Mouse (Mus musculus): ENCODE data around the gene Axdnd1.

DNA sequence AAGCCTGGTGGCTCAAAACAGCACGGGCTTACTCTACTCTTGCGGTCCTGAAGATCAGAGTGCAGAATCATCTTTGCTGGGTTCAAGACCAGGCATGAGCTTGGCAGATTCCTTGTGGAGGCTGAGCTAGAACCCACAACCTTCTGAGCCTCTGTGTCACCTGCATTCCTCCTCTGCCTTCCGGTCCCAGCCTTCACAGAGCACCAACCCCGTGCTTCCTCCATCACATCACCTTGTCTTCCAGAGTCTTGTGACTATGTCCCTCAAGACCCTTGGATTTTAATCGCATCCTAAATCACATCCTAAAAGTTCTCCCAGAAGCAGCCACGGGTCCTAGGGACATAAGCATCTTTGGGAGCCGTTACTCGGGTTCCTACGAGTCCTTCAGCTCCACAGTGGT lies 97.8 kb downstream of the Axdnd1 start:
- TF ChIP-seq HCFC1 (IDR thresholded peaks at IDR 0.05; ENCODE audit: borderline replicate concordance, insufficient read depth, low read length) (no peak), MAFK (IDR thresholded peaks at IDR 0.05; ENCODE audit: insufficient read depth, low read depth, low read length) (no peak), ZC3H11A (IDR thresholded peaks at IDR 0.05; ENCODE audit: borderline replicate concordance, low read depth, low read length) (no peak), ZNF384 (IDR thresholded peaks at IDR 0.05; ENCODE audit: low read depth, low read length) (no peak), CHD2 (IDR thresholded peaks at IDR 0.05; ENCODE audit: low read depth, low read length) (no peak)
